Mouse (Mus musculus): Measurements from ENCODE around the gene Tm7sf2. TPM values are rescaled to one million over a fixed set of nuclear protein-coding genes. Genes with fewer than 3 reads are reported as not detected.
A peak's percentile ranks its signal among the peaks of the same experiment; 100 is the strongest.

Gene Tm7sf2
- total RNA-seq (2021): 1 to 10 TPM; 4.2 to 6.9 TPM
- long read RNA-seq, experiment 1, partial matches to known transcripts: 2 of 6 reads
- long read RNA-seq, experiment 1, other reads (novel, unspliced or antisense): 1 of 6 reads
- long read RNA-seq, experiment 2, partial matches to known transcripts: 2 of 8 reads
- long read RNA-seq, experiment 2, other reads (novel, unspliced or antisense): 2 of 8 reads

DNA sequence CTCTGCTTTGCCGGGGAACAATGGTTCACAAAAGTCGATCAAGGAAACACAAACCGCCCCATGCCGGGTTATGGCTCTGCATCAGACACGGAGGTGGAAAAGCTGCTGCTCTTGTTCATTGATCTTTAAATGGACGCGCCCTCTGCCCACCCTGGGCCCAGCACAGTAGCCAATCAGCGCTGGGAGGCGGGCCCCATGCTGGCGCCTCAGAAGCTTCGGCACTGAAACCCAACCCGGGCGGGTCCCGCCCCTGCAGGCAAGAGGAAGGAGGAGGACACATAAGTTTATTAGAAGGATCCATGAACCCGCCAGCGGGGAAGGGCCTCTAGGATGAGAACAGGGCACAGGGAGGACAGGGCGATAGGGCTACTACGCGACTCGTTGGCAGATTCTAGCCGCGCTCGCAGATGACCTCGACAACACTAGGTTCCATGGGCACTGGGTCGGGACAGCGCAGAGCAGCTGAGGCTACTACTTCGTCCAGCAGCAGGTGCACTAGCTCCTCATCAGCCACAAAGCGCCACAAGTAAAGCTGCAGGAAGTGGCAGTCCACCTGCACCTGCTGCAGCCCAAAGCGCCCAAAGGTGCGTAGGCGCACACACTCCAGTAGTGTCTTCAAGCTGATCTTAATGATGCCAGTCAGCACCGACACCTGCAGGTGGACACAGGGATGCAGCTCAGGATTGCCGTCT is at the start of gene Tm7sf2:
TSS of gene Tm7sf2 (minus strand) at position 650 of the 692 bp plus-strand sequence.
- DNase-seq: peak; percentile 90

DNA sequence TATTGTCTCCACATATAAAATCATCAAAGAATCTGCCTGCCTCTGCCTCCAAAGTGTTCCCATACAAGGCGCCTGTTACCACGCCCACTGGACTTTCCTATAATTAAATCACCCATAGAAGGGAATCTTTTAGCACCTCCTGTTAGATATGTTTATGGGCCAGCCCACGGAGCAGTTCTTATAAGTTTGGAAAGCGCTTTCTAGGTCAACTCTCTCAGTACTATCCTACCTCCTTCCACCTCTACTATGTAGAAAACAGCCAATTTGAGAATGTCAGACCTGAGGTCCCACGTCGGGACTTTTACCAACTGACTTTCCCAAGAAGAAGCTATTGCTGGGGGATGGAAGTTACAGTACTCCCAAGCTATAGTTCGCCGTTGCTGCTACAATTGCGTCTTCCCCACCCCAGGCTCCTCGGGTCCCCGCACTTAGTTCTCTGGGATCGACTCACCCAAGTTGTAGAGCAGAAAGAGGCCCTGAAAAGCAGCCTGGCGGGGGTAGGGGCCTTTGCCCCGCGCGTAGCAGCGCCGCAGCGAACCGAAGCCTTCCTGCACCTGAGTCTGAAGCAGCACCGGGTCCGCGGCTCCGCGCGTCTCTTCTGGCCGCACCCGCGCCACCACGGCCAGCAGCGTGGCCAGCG is 49.3 kb upstream of the Tm7sf2 start:
- no peak for DNase-seq

DNA sequence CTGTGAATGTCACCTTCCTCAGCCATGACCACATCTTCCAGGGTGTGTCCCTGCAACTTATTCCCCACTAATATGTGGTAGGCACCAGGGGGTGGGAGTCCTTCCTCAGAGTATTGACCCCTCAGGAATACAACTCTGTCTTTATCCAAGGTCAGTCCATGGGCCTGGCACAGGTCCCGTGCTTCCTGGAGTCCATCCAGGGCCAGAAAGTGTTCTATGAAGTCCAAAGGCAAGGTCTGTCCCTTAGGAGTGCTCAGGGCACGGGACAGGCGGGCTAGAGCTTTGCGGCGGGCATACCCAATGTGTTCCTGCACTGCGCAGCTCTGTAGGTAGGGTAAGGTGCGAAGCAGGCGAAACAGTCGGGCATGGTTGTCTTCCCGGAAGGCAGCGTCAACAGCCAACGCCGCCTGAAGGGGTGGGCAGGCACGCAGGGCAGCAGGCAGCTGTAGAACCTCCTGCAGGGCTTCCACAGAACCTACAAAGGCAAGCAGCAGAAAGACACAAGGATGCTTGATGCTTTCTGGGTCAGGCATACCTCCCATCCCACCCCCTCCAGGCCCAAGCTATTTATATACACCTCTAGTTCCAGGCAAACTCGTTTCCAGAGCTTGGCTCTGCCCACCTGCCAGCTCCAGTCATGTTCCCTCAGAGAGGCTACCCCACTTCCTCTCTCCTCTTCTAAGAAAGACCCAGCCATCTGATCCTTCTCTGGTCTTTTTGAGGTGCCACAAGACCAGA is 48.1 kb upstream of the Tm7sf2 start:
- no peak for DNase-seq

DNA sequence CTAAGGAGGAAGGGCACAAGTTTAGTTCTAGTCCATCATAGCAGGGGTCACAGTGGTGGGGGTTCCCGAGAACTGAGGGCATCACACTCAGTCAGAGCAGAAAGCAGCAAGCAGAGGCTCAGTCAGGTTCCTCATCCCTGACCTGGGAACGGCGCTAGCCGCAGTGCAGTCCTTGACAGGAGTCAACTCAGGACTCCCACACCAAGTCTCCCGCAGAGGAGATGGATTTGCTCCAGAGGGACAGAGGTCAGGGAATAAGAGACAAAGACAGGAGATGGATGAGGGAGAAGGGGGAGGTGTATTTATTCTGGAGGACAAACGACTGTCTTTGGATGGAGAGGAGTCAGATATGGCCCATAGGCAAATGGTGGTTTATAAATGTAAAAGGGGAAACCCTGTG is 44.9 kb upstream of the Tm7sf2 start:
- no peak for DNase-seq

DNA sequence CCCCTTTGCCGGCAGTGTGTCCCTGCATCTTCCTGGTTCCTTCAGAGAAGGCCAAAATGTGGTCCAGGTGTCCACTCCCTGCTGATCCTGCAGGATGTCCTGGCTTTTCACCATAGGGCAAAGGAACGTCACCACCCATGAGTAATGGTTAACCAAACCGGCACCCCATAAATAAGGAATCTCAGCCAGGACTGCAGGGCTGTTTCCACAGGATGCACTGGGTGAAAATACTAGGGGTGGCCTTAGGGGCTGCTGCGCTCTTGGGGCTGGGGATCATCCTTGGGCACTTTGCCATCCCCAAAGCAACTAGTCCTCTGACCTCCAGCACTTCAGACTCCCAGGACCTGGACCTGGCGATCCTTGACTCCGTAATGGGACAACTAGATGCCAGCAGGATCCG is 37.4 kb upstream of the Tm7sf2 start, which contains the start of gene Naaladl1:
TSS of gene Naaladl1 (plus strand) at position 197 of the 400 bp plus-strand sequence.
- no peak for DNase-seq

DNA sequence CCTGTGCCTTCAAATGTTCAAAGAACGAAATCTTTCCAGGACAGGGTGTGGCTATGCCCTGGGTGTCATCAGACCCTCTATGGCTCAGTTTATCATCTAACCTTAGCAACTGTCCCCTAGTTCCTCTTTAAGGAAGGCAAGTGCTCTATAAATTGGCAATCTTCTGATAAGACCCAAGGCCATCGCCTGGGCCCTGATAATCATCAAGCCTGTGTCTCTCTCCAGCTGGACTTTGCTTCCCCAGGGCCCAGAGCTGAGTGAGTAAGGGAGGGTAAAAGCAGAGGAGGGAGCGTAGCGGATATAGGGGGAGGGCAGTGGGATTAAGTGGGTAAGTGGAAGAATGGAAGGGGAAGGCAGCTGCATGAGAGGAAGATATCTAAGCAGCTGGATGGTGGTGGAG is 36.3 kb upstream of the Tm7sf2 start:
- DNase-seq: no peak

DNA sequence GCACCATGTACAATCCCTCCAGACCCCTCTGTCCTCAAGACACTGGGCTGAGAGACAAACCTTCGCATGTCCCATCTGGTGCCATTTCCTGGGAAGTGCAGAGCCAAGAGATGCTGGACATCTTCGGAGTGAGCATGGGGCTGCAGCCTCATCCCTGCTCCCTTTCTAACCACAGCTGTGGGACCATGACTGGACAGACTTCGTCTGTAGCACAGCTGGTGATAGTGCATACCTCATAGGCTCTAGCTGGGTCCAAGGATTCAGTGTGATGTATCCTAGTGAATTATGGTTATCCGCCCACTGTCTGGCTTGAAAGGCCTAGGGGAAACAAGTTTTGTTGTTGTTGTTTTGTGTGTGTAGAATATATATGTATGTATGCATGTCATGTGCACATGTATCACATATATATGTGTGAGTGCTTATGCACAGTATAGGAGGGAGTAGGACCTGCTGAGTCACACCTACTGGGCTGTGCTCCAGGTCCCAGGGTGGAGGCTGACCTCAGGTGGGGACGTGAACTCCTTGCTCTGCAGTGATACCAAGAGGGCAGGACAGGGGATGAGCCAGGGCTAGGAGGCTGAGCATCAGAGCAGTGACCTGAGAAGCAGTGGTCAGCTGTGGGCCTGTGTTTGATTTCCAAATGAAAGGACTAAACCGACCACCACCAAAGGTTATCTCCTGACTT is 34.1 kb upstream of the Tm7sf2 start:
- DNase-seq: no peak

DNA sequence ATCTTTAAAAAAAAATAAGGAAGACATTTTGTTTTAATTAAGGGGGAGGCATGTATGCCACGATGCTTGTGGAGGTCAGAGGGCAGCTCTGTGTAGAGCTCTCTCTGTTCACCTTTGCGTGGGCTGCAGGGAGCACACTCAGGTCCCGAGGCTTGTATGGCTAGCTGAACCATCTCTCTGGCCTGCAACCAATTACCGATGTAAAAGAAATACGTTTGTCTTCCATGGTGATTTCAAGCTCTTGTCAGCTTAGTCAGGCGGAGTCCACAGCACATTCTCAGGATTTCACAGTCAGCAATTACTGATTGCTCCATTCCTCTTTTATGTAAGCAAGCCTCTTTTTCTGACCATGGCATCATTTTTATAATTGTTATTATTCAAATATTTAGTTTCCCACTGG is 33.0 kb upstream of the Tm7sf2 start:
- no peak for DNase-seq

DNA sequence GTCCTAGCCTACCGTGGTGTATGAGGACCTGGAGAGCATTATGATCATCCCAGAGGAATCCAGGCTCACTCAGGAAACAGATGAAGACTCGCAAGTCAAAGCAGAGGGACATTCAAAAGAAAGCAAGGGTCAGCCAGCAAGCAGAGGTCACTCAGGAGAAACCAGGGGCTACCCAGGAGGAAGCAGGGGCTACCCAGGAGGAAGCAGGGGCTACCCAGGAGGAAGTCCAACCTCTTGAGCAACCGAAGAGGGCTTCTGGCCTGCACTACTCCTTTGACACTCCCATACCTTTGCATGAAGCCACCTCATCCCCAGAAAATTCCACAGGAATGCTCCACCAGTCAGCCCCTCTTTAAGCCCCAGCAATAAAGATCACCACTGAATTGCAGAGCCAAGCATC is 29.7 kb upstream of the Tm7sf2 start:
- no peak for DNase-seq

DNA sequence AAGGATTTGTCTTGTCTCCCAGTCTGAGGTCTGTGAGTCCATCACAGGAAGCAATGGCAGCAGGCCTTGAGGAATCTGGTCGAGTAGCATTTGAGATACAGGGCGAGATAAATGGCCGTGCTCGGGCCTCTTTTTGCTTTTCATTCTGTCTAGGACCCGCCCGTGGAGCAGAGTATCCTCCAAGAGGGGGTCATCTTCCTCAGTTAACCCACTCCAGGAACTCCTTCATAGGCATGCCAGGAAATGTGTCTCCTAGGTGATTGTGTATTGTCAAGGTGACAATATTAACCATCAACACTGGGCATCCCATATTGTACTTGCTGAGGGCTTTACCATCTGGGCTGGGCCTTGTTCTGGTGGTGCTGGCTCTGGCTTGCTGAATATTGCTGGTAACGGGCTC is 25.9 kb upstream of the Tm7sf2 start, which contains the start of gene AC131692.1:
TSS of gene AC131692.1 (plus strand) at position 301 of the 400 bp plus-strand sequence.
- DNase-seq: no peak

DNA sequence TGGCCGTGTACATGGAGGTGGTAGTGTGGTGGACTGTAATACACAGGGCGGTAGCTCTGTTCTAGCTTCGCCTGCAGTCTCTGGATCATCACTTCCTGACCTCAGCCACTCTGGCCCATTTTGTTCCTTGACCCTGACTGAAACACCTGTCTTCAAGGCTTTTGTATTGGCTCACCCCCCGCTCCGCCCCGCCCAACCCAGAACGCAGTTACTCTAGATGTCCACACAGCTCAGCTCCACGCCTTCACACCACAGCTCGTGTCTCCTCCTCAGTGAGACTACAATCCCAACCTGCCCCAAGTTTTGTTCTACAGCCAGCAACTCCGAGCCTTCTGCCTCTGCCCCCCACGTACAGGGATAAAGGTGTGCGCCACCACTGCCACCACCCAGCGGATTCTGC is 20.7 kb upstream of the Tm7sf2 start:
- DNase-seq: no peak

DNA sequence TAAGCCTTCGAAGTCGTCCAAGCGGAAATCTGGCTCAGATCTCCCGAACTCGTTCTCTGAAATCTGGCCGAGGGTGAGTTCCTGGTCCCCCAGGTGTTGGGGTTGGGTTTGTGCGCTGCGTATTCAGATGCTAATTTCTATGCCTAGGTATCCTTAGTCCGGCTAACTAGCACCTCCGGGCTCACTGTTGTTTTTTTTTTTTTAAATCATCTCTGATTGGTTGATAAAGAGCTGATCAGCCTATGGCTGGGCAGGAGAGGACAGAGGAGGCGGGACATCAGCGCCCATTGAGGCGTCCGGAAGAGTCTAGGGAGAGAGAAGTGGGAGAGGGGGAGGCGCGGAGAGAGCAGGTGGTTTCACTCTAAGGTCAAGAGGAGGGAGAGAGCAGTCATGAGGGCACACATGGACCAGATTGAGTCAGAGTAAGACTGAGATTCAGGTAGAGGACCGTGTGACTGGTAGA is 17.3 kb upstream of the Tm7sf2 start:
- DNase-seq: peak; percentile 30

DNA sequence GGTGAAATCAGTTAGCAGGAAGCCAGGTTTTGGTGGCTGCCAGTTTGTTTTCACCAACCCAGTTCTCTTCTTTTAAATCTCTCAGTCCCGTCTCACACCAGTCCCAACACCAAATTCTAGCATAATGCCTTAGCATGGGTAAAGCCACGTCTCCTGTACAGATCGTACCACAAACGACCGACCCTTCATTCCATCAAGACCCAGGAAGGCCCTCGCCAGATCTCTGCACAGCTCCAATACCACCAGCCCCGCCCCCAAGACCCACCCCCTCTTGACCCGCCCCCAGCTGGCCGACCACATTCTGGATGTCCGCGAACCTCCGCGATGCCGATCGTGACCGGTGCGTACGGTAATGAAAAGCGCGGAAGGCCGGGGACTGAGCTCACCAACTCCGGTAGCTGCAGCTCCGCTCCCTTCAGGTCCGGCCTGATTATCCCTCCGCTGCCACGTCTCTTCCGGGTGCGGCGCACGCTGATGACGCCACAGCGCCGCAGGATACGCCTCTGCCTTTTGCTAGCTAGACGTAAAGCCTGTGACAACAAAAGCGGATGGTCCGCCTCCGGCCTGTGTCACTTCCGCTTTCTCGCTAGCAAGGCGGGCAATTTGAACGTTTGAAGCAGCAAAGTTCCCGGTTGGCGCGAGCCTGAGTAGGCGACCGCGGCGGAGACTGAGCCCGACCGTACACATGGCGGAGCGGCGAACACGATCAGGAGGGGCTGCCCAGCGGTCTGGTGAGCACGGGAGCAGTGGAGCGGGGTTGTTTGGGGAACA is 16.5 kb upstream of the Tm7sf2 start, which contains the start of the genes Zfpl1 and Cdca5:
TSS of gene Zfpl1 (minus strand) at position 479 of the 771 bp plus-strand sequence.
TSS of gene Cdca5 (plus strand) at position 506 of the 771 bp plus-strand sequence.
- peak; percentile 95 for DNase-seq

DNA sequence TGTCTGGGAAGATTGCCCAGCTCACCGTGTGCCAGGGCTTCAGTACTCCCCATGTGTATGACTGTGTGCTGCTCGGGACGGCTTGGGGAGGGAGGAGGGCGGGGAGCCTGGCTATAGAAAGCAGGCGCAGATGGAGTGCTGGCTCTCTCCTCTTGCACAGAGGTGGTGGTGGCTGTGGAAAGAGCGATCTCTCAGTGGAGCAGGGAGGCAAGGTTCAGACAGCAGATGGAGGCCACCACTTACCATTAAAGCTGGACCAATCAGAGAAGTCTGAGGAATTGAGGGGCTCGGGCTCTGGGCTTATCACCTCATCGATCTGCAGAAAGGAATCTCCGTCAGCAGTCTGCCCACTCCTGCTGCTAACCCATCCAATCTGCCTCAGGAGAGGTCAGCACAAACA is 14.0 kb upstream of the Tm7sf2 start, which contains the start of gene Gm28374:
TSS of gene Gm28374 (minus strand) at position 101 of the 400 bp plus-strand sequence.
- DNase-seq: no peak

DNA sequence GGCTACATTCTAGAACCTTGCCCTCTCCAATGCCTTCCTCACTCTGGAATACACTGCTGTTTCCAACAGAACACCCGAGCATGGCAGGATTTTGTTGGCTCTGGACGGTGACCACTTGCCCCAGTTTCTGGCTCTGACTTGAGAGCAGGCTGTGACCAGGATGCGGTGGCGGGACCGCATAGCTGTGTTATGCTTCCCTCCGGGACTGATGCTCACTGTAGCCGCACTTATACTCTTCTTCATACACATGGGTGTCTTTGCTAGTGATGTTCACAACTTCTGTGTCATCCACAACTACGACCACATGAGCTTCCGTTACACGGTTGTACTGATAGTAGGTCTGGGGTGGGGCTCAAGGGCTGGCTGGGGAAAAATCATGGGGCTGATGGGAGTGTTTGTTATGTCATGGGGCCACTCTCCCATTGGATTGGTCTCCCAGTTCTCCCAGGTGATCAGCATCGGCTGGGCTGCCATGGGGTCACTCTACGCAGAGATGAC is 11.9 kb upstream of the Tm7sf2 start, which contains the start of gene Tmem262:
TSS of gene Tmem262 (plus strand) at position 51 of the 498 bp plus-strand sequence.
- no peak for DNase-seq

DNA sequence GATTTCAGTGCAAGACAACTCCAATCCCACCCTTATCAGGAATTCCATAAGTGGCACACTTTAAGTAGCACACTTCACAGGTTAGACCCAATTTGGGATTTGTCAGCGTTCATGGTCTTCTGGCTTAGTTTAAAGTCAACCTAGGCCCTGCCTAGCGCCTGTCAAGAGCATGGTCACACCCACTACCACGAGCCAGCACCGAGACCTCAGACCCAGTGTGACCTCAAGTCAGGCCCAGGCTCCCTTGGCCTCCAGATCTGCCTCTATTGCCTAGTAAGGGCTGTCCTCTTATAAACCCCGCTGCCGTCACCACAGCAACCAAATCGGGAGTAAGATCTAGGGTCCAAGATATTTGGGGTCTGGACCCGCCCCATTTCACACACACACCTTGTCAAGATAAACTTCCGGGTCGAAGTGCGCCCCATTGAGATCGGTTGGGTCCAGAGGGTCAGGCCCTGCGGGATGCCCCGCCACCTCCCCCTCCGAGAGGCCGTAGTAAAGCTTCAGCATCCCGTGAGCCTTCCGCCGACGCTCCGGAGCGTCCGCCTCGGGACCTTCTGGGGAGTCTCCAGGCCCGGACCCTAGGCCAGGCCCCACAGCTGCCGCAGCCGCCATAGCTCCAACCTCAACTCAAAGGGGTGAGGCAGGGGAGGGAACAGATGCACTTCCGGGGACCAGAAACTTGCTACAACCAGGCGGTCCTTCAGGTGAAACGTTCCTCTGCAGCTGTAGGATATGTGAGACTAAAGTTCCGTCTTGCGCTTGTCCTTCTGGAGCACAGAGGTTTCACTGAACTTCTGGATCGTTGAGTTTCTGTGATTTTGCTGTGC is 8.6 kb upstream of the Tm7sf2 start, which contains the start of gene Vps51:
TSS of gene Vps51 (minus strand) at position 668 of the 830 bp plus-strand sequence.
- peak; percentile 83 for DNase-seq

DNA sequence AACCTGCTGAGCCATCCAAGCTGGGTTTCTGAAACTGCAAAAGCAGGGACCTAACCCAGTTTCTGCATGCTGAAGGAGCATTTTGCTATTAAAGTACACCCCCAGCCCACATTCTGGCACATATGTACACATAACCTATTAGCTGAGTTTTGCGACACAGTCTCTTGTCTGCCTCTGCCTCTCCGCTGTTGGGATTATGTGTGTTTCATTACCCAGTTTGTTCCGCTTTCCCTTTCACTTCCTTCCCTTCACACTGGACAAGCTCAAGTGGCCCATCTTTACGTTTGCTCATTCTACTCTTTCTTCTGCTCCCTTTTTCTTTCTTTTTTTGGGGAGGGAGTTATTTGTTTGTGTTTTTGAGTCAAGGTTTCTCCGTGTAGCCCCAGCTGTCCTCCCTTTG is 5.7 kb upstream of the Tm7sf2 start:
- no peak for DNase-seq

DNA sequence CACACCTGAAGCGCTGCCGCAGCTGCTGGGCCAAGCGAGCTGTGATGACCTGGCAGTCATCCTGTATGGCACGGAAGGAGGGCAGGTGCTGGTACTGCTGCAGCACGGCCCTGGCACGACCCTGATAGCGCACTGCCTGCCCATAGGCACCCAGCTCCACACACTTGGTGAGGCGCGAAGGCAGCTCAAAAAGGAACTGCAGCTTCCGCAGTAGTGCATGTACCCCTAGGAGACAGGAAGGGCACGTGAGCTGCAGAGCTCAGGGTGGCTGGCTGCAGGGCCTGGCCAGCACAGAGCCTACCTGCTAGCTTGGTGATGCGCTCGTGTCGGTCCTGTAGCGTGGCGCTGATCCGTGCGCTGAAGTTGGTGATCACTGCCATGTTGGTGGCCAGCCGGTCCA is 3.1 kb upstream of the Tm7sf2 start:
- no peak for DNase-seq

DNA sequence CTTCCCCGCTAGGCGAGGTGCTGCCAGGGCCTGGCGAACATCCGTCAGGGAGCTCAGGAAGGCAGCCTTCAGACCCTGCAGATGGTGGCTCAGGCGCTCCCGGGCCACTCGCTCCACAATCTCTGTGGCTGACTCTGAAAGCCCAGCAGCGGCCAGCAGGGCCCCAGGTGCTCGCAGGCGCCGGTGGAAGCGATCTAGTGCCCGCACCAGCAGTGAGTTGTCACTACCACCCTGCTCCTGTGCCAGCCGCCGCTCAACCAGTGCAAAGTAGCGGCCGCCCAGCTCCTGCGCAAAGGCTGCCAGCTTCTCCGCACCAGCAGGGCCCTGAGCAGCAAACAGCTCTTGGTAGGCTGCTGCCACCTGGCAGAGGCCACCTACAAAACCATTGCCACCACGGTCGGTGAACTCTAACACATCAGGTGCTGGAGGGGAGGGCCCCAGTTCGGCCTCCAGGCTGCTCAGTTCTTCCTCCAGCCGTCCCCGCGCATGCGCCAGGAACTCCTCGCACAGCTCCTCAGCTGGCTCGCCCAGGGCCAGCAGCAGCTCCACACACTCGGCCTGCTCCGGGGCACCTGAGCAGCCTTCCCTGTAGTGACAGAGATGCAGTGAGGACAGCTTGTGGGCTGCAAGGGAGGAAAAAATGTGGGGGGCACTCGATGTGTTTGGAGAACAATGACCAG is 2.5 kb upstream of the Tm7sf2 start:
- DNase-seq: no peak

Data from gastrocnemius, postnatal 25 days (tissue).